9 mouse cellular contexts compared by ENCODE assay signal in the genomic region with DNA sequence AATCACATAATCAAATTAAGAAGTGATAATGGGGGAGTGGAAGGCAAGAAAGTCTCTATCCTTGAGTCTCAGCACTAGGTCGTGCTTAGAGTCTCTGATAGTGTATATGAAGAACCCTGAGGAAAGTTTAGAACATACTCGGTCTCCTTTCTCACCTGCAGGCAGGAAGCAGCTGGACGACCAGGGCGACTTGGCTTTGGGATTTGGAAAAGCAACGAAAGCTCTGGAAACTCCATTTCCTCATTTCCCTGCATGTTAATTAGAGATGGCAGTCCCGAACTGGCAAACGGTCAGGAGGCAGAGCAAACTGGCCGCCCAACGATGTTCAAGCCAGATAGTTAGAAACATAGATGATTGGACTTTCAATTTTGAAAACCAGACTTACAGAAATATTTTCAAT.
DNase-seq lines count a peak whose midpoint lies in the region; ATAC-seq and TF ChIP-seq lines count a peak whose summit lies in the region.
"Had no signal": no experiment of that assay in that cellular context is flagged by ENCODE, and none has a peak within 500 bp of the region (broad histone marks: within the 10 kb centered on the region; RNA-seq: fewer than 3 reads in every experiment).

No protein-coding gene starts in this region.

- H3K36me3 ChIP-seq in megakaryocyte, embryonic 14.5 days (replicated peaks; ENCODE audit: low read length): no peaks in the 10 kb centered on the region
- H3K36me3 ChIP-seq in forebrain, postnatal 0 days (ENCODE audit: insufficient read depth): no peaks in the 10 kb centered on the region
- H3K36me3 ChIP-seq in limb, embryonic 14.5 days (ENCODE audit: control insufficient read depth, insufficient read depth, low read length): no peaks in the 10 kb centered on the region
- no peaks in the 10 kb centered on the region for H3K36me3 ChIP-seq in stomach, embryonic 14.5 days (ENCODE audit: control insufficient read depth, insufficient read depth, low read length)

- no peak for DNase-seq in forebrain, postnatal 0 days
- DNase-seq in limb, embryonic 14.5 days (ENCODE audit: low spot score): no peak
- DNase-seq in cerebellum, adult 2 months: no peak
- no peak for DNase-seq in urinary bladder, postnatal 36 days (ENCODE audit: low spot score in 2 of 2)
- DNase-seq: thymus, adult 2 months had no signal

- no peak overlapping the region for H3K27ac ChIP-seq in forebrain, postnatal 0 days (ENCODE audit: low read depth, low read length)
- H3K27ac ChIP-seq in limb, embryonic 14.5 days (replicated peaks; ENCODE audit: low read depth, low read length): 0 out of 2 replicates have a peak overlapping the region, but pooled peaks have one; percentile 28
- H3K27ac ChIP-seq in stomach, embryonic 14.5 days (ENCODE audit: low read length): no peak overlapping the region
- H3K27ac ChIP-seq in cerebellum, adult 2 months (ENCODE audit: insufficient read depth, low read length): no peak overlapping the region

- H3K4me3 ChIP-seq in megakaryocyte, embryonic 14.5 days (replicated peaks): peak overlapping the region; percentile 91
- H3K4me3 ChIP-seq in forebrain, postnatal 0 days (ENCODE audit: low read depth, low read length): peak overlapping the region; percentile 48
- peak overlapping the region; percentile 43 for H3K4me3 ChIP-seq in limb, embryonic 14.5 days (replicated peaks; ENCODE audit: low read length)
- peak overlapping the region; percentile 36 for H3K4me3 ChIP-seq in stomach, embryonic 14.5 days (ENCODE audit: low read depth, low read length)
- no peak overlapping the region for H3K4me3 ChIP-seq in cerebellum, adult 2 months (replicated peaks; ENCODE audit: insufficient read depth, low read depth, low read length)

- no peak for TF ChIP-seq CTCF in forebrain, postnatal 0 days (IDR thresholded peaks at IDR 0.05; ENCODE audit: low read depth)
- TF ChIP-seq CTCF in cerebellum, adult 2 months (IDR thresholded peaks at IDR 0.05; ENCODE audit: borderline replicate concordance, insufficient read depth, low read depth, low read length): no peak

- H3K27me3 ChIP-seq in megakaryocyte, embryonic 14.5 days (replicated peaks): peaks cover 9% of the 10 kb centered on the region
- H3K27me3 ChIP-seq in forebrain, postnatal 0 days (ENCODE audit: insufficient read depth, low read length): peaks cover 21% of the 10 kb centered on the region; the same call in 1 of the 2 replicates
- peaks cover 12% of the 10 kb centered on the region; the same call in 1 of the 2 replicates for H3K27me3 ChIP-seq in limb, embryonic 14.5 days (ENCODE audit: control insufficient read depth, insufficient read depth, low read length)
- H3K27me3 ChIP-seq in stomach, embryonic 14.5 days (ENCODE audit: control insufficient read depth, insufficient read depth, low read length): no peaks in the 10 kb centered on the region; the same call in 1 of the 2 replicates
- H3K27me3 ChIP-seq in cerebellum, adult 2 months (ENCODE audit: control insufficient read depth, insufficient read depth, low read length): no peaks in the 10 kb centered on the region; the same call in 1 of the 2 replicates

- H3K9ac ChIP-seq in forebrain, postnatal 0 days: peak overlapping the region; percentile 52; the same call in 1 of the 2 replicates
- peak overlapping the region; percentile 59 for H3K9ac ChIP-seq in limb, embryonic 14.5 days (ENCODE audit: low read depth, low read length, severe bottlenecking)
- no peak overlapping the region for H3K9ac ChIP-seq in stomach, embryonic 14.5 days (replicated peaks; ENCODE audit: low read depth, low read length)

- H3K4me2 ChIP-seq in forebrain, postnatal 0 days (ENCODE audit: low read depth): peak overlapping the region; percentile 78
- H3K4me2 ChIP-seq in limb, embryonic 14.5 days (replicated peaks; ENCODE audit: low read depth, low read length, severe bottlenecking): peak overlapping the region; percentile 66
- peak overlapping the region; percentile 73 for H3K4me2 ChIP-seq in stomach, embryonic 14.5 days (replicated peaks; ENCODE audit: low read depth, low read length)

- 9% methylated on average over 9 of the region's 9 CpGs for WGBS in forebrain, postnatal 0 days
- WGBS in limb, embryonic 14.5 days: 7% methylated on average over 9 of the region's 9 CpGs
- WGBS in stomach, embryonic 14.5 days: 22% methylated on average over 9 of the region's 9 CpGs
- 10% methylated on average over 9 of the region's 9 CpGs for WGBS in cerebellum, adult 2 months

- TF ChIP-seq POLR2A in limb, embryonic 14.5 days (IDR thresholded peaks at IDR 0.05; ENCODE audit: borderline replicate concordance, extremely low read depth, insufficient read depth, insufficient read length): no peak
- TF ChIP-seq POLR2A in cerebellum, adult 2 months (IDR thresholded peaks at IDR 0.05; ENCODE audit: borderline replicate concordance, insufficient read depth, low read length): no peak

- H3K4me1 ChIP-seq in megakaryocyte, embryonic 14.5 days: peaks cover 35% of the 10 kb centered on the region
- H3K4me1 ChIP-seq in forebrain, postnatal 0 days (ENCODE audit: insufficient read depth): no peaks in the 10 kb centered on the region; the same call in 1 of the 2 replicates
- peaks cover 26% of the 10 kb centered on the region for H3K4me1 ChIP-seq in limb, embryonic 14.5 days (ENCODE audit: control insufficient read depth, insufficient read depth, low read length)
- no peaks in the 10 kb centered on the region; the same call in 1 of the 2 replicates for H3K4me1 ChIP-seq in stomach, embryonic 14.5 days (ENCODE audit: control insufficient read depth, insufficient read depth, low read length)
- H3K4me1 ChIP-seq in cerebellum, adult 2 months (ENCODE audit: control insufficient read depth, insufficient read depth, low read length): no peaks in the 10 kb centered on the region

- no peaks in the 10 kb centered on the region; the same call in 1 of the 2 replicates for H3K9me3 ChIP-seq in megakaryocyte, embryonic 14.5 days
- no peaks in the 10 kb centered on the region for H3K9me3 ChIP-seq in forebrain, postnatal 0 days (ENCODE audit: low read length)
- H3K9me3 ChIP-seq in limb, embryonic 14.5 days (ENCODE audit: control insufficient read depth, low read length): no peaks in the 10 kb centered on the region
- H3K9me3 ChIP-seq in stomach, embryonic 14.5 days (ENCODE audit: control insufficient read depth, low read depth, low read length): no peaks in the 10 kb centered on the region

- ATAC-seq in megakaryocyte, adult 5-6 weeks (ENCODE audit: poor library complexity, severe bottlenecking): no peak
- ATAC-seq in forebrain, postnatal 0 days: no peak
- no peak for ATAC-seq in limb, embryonic 14.5 days (ENCODE audit: low FRiP score, low read depth)
- no peak for ATAC-seq in stomach, embryonic 14.5 days (ENCODE audit: insufficient number of reproducible peaks, insufficient read depth, low FRiP score, low read depth)
- ATAC-seq in megakaryocyte progenitor cell, adult 5-6 weeks (replicated peaks; ENCODE audit: poor library complexity): no peak
